Mouse (Mus musculus): ENCODE results near the gene Tmem273.
A peak's percentile ranks its signal among the peaks of the same experiment; 100 is the strongest.

The Tmem273 gene

GRCm38 (mm10) chr14:32814961-32815360 is 29.2 kb downstream of the Tmem273 start:
- DNase-seq: no peak

DNA sequence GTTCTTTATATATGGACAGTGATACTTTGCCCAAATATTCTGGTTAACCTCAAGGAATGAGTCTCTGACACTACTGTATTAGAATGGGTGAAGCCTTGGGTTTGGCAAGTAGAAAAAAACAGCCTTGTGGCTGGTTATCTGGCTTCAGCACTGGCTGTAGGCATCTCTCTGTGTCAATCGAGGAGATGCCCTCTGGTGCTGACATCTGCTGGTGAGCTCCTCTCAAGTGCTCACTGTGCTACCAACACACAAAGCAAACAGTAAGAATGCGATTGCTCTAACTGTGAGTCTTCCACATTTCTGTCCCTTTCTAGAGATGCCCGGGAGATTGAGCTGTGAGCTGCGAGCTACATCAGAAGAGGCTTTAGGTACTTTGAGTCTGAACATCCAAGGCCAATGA is 30.8 kb downstream of the Tmem273 start:
- DNase-seq: no peak

DNA sequence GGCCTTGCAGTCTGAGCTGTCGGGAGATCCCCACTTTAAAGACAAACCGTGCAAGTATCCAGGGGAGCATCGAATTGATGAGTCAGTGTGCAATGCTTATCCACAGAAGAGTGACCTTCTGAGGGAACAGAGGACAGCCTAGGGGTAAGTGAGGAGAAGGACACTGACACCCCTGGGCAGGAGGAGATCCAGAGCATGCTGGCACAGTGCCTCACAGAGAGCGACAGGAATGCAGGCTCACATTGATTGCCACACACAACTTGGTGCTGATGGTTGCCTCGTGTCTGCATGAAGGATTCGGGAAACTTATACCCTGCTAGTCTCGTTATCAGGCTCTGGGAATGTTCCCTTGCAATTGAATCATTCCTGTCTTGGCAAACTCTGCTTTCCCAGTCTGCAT is 31.5 kb downstream of the Tmem273 start:
- no peak for DNase-seq

- no peak for DNase-seq
These were observed 33.5 kb downstream of the Tmem273 start for GRCm38 (mm10) chr14:32819297-32819696.

GRCm38 (mm10) chr14:32822812-32823211 is 37.0 kb downstream of the Tmem273 start:
- no peak for DNase-seq

- DNase-seq: no peak
These were observed 38.1 kb downstream of the Tmem273 start for GRCm38 (mm10) chr14:32823861-32824260.

DNA sequence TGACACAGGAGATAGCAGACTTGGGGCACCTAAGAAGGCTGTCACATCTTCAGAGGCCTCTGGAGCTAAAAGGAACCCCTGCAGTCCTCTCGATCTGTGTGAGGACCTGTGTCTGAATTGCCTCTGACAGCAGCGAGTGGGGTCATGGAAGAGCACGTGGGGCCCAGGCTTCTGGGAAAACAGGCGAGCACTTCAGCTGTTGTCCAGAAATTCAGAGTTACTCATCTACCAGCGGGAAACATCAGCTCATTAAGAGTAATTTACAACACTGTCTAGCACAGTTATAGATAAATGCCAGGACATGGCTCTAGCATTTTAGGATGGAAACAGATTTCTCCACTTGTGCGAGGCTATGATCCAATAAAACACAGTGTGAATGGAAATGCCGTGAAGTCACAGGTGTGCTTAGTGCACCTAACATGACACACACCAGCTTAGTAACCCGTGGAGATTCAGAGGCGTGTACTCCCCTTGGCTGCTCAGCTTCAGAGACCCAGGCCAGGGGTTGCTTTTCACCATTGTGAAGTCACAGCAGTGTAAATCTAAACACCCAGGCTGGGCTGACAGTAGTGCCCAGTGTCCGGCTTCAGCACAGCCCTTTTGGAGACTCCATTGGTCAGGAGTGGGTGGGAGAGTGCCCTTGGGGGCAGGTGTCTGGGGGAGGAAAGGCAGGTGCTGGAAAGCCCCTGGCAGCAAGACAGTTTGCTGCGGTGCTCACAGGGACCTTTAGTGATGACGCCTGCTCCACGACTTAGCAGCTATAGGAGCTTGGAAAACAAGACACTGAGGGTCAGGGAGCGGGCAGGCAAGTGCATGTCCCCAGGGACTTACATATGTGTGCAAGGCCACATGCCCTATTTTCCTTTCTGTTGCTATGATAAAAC is 38.7 kb downstream of the Tmem273 start:
- DNase-seq: no peak

DNA sequence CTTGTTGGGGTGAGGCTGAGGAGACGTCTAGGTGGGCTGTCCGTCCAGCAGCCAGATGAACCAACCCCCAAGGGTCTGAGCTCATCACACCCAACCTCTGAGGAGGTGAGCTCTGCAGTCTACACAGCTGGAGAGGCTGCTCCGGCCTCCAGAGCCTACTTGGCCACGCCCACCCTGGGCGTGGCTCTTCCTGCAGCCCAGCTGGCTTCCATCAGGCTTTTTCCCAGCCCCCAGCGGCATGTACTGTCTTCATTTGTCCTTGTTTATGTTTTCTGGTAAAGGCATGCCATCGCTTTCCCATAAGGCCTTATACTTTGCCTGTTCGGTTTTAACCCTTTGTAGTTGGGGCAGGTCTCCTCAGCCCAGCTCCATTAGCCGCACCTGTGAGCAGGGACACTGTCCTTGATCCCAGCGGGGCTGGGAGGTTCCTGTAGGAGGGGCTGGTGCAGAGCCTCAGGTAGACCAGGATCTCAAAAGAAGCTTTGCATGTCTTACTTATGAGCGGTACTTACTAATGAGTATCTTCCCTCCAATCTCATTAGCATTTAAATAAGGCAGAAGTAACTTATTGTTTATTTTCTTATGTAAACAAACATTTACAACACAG is 39.8 kb downstream of the Tmem273 start:
- DNase-seq: no peak

GRCm38 (mm10) chr14:32827165-32827564 is 41.4 kb downstream of the Tmem273 start:
- no peak for DNase-seq

DNA sequence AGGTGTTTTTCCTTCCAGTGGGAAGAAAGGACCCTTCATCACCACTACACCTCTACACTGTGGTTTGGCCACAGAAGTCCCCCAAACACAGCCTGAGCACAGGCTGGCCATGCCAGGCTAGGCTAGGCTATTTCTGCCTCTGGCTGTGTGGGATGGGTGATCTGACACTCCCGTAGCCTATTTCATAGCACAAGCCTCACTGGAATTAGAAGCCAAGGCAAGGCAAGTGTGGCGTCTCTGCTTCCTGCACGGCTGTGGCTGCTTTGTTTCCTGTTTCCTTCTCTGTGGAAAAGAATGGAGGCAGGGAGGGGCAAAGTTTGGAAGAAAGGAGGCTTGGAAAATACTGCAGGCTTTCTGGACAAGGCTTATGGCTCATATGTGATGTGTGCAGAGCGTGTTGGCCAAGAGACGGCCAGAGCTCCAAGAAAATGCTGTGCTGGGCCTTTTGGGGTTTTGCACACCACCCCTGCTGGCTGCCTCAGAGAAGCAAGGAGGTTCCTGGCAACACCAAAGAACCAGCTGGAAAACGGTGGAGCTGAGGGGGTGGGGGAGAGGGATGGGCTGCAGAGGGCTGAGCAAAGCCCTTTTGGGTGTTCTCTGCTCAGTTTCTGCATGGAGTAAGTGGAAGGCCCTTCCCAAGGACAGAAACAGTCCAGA is 42.4 kb downstream of the Tmem273 start:
- no peak for DNase-seq

- DNase-seq: no peak
These were observed 48.1 kb downstream of the Tmem273 start, which contains the start of gene Fam170b for GRCm38 (mm10) chr14:32833847-32834246. Gene Fam170b (plus strand): TSS chr14:32833962.

GRCm38 (mm10) chr14:32835181-32835580 is 49.4 kb downstream of the Tmem273 start:
- DNase-seq: no peak

GRCm38 (mm10) chr14:32835596-32835995 is 49.8 kb downstream of the Tmem273 start:
- DNase-seq: no peak

DNA sequence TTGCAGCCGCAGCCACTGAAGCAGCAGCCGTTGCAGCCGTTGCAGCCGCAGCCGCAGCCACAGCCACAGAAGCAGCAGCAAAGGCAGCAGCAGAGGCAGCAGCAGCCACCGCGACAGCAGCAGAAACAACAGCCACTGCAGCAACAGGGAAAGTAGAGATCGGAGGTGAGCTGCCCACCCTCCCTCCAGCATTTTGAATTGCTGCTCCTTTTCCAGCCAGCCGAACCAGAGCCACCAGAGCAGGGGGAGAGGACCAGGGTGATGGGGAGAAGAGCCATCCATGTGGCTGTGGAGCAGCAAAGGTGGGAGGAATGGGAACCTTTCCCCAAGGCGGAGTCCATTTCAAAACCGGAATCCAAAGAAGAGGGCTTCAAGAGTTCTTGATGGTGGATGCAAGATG is 50.4 kb downstream of the Tmem273 start:
- no peak for DNase-seq

DNA sequence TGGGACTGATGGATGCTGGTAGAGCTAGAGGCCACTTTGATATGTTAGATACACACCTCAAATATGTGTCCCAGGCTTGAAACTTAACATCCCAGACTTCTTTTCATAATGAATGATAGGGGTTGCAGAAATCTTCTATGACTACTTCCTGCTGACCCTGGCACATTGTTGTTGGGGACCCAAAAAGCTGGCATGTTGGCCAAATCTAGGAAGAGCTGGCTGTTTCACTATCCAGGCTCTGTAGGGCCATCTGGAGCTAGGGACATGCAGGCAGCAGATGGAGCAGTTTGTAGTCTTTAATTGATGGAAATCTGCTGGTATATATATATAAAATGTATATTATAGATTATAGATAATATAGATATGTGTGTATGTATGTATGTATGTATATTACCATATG is 56.3 kb downstream of the Tmem273 start:
- no peak for DNase-seq

- DNase-seq: no peak
These were observed 68.3 kb downstream of the Tmem273 start for GRCm38 (mm10) chr14:32854059-32854458.

DNA sequence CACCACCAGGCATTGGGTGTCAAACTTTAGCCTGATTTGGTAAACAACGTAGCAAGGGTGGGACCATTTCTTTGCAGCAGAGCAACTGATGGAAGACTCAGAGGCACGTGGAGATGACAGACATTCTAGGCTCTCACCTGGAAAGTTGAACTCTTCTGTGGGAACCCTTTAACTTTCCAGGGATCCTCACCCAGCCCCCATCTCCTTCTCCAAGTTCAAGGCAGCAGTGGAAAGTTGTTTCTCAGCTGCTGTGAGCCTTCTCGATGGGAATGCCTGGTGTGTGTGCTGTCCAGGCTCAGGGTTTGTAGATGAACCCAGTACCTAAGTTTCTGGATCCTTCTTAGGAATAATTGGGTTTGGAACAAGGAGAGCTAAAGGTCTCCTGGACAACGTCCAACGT is 70.5 kb downstream of the Tmem273 start:
- DNase-seq: no peak

GRCm38 (mm10) chr14:32856681-32857328 is 71.0 kb downstream of the Tmem273 start, which contains the start of gene Vstm4:
Gene Vstm4 (plus strand): TSS chr14:32856756.
- peak; percentile 16 for DNase-seq

GRCm38 (mm10) chr14:32858361-32858760 is 72.6 kb downstream of the Tmem273 start:
- no peak for DNase-seq

GRCm38 (mm10) chr14:32858941-32859510 is 73.3 kb downstream of the Tmem273 start:
- no peak for DNase-seq

DNA sequence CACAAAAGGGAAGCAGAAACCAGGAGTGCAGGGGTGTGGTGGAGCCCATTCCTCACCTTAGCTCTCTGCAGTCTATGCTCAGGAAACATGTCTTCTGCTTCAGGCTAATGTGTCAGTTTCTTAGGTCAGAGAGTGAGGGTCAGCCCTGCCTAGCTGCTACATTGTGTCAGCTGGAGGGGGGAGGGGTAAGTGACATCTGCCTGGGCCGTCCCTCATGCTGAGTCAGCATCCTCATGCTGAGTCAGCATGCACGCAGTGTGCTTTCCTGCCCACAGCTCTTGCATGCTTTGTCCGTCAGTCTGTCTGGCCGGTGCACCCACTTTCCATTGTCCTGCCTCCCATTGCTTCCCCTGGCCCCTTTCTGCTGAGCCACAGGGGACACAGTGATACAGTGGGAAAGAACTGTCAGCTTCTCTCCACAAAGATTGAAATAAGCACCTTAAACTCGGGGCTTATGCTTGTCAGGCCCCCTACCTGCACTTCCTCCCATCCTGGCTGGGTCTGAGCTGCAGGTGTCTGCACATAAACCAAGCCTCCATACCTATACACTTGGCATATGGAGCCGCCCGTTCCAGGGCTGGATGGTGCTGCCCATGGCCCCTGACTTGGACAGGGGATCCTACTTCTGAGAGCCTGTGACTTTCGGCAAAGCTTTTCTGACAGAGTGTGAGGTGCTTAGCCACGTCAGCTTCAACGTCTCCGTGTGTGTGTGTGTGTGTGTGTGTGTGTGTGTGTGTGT is 74.2 kb downstream of the Tmem273 start:
- no peak for DNase-seq

- no peak for DNase-seq
These were observed 75.4 kb downstream of the Tmem273 start for GRCm38 (mm10) chr14:32861149-32861581.
